Mouse (Mus musculus) heart, adult 2 months (tissue): Measurements from ENCODE around the gene Mei1.

Source experiments
- CTCF ChIP-seq: fragments of 200-600 bp; IDR thresholded peaks from 2 replicates; pipeline ENCODE4 v1.8.1; 2022; ENCODE audit warnings: antibody characterized with exemption, mild to moderate bottlenecking, moderate library complexity
- POLR2A ChIP-seq: fragments of 200-500 bp; IDR thresholded peaks from 2 replicates; pipeline ENCODE4 v1.6.1; 2011; ENCODE audit warnings: mild to moderate bottlenecking, low read depth, low read length, control low read depth; ENCODE audit not compliant: insufficient read depth

DNA sequence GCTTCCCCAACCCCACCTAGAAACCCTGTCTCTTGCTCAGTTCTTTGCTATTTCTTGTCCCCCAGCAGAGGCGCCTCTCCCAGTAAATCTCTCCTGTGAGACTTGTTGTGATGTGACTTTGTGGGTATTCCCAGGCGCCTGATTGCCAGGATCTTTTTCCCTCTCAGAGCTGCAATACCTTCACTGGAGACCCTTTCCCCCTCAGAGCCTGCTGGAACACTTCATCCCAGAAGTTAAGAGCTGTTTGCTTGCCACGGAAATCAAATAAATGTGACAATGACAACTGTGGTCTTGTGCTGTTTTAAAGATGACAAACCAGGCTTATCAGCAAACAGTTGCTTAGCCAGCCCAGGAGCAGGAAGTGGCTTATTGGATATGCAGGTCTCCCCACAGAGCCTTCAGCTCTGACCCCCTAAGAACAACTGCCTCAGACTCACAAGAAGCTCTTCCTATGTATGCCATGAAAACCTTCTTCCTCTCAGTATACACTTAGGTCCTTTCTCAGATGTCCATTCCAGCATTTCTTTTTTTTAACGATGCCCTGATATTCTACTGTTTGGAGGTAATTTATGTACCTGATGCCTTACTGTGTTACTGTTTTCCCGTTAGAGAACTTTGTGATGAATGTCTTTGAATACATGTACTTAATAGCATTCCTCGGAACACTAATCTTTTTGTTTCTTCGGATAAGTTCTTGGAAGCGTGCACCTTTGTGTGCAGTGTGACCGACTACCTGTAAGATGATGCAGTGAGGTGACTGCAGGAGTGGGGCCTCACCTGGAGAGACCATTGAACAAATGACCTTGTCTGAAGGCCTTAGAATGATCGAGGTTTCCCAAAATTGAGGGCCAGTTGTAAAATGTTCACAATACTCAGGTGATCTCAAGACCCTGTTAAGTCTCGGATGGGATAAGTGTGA, 76.3 kb downstream of the Mei1 start:
- TF ChIP-seq POLR2A (no peak), CTCF (no peak)
